Mouse (Mus musculus) v-Abl transformed pro-B cells (cell line): ENCODE results near the gene Catsperd.

Source experiments
- in situ Hi-C, 2 experiments: fragments of 400-800 bp; cut with MboI; formaldehyde crosslinking; loops; one replicate each; pipeline ENCODE4 v1.15.1; 2025; ENCODE audit not compliant: unreplicated experiment in 2 of 2

Catsperd gene

DNA sequence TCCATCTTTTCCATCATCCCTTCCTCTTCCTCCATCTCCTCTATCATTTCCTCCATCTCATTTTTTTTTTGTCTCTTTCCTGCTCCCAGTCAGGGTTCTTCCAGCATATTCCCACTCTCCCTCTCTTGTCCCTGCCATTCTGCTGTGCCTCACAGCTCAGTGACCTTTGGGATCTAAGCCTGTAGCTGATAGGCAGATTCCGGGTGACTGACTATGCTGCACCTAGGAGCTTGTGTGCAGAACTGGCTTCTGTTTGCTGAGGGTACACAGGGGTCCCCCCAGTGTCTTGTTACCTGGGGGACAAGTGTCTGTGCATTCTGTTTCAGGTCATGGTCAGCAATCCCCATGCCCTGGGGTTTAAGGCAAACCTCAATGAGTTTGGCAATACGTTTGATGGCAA, 26.8 kb downstream of the Catsperd start:
- in situ Hi-C loops: loop anchor here in 1 of 2 experiments (5.0 kb wide), 1 partner anchor 87 kb away; no protein-coding TSS in a partner anchor

DNA sequence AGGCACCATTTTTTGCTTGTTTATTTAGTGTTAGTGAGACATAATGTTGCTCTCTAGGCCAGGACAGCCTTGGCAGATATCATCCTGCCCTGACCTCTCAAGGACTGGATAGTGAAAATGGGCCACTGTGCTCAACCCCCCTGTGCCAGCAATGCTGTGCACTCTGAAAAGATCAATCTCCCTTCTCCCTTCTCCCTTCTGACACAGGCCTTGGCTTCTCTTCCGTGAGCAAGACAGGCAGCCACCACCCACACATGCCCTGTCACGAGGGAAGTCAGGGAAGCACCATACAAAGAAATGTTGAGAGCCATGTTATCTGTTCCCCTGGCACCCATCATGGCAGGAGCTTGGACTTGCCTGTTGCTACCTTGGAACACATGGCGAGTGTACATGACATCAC, 27.4 kb downstream of the Catsperd start:
- in situ Hi-C loops: no loop called here

- in situ Hi-C loops: no loop called here
Measured at GRCm38 (mm10) chr17:56656171-56656570, 28.2 kb downstream of the Catsperd start.

DNA sequence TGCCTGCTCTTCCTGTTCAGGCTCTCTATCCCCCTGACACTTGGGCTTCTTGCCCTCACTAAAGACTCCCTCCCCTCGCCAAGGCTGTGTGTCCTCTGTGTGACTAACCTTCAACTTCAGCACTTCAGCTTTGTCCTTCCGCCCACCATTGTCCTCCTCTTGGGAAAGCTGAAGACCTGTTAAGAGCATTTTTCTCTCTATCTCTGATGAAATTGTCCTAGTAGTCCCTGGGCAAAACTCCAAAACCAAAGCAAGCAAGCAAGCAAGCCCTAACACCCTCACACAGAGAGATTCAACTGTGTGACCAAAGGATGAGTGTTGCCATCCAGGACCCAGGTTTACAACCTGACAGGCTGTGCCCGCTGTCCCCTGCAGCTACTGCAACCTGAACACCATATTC, 35.7 kb downstream of the Catsperd start:
- in situ Hi-C loops: loop anchor here in 1 of 2 experiments (5.0 to 10.0 kb wide), 2 partner anchors 46 to 549 kb away; partner anchors contain the start of gene Plin5

DNA sequence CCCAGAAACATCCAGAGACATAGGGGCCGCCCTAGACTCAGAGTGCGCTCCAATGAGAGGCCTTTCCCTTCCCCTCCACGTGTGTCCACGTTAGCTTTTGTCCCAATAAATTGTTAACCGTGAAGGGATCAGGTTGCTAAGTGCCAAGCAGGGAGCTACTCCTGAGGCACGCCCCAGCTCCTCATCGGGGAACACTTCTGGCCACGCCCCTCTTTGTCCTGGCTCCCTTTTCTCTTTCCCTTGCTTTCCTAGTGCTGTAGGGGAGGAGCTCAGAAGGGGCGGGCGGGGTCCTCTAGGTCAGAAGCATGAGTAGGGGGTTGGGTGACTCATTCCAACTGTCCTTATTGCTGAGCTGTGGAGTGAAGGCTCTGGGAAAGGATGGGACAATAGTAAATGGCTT, 36.4 kb downstream of the Catsperd start:
- in situ Hi-C loops: loop anchor here in 1 of 2 experiments (5.0 to 10.0 kb wide), 2 partner anchors 47 to 550 kb away; partner anchors contain the start of gene Plin5

- in situ Hi-C loops: loop anchor here (5.0 to 10.0 kb wide), 4 partner anchors 49 to 552 kb away; partner anchors contain the start of genes Plin5 (in 1 of the 2) and Ptprs (in 1 of the 2)
Measured at GRCm38 (mm10) chr17:56666384-56666783, 38.4 kb downstream of the Catsperd start.

- in situ Hi-C loops: loop anchor here (5.0 to 10.0 kb wide), 4 partner anchors 50 to 553 kb away; partner anchors contain the start of genes Plin5 (in 1 of the 2) and Ptprs (in 1 of the 2)
Measured at GRCm38 (mm10) chr17:56667591-56667990, 39.6 kb downstream of the Catsperd start.

GRCm38 (mm10) chr17:56668384-56669144, 40.6 kb downstream of the Catsperd start:
- in situ Hi-C loops: loop anchor here (5.0 to 10.0 kb wide), 4 partner anchors 51 to 554 kb away; partner anchors contain the start of genes Plin5 (in 1 of the 2) and Ptprs (in 1 of the 2)

- in situ Hi-C loops: loop anchor here (5.0 to 10.0 kb wide), 6 partner anchors 52 to 555 kb away; partner anchors contain the start of genes Dus3l (in 1 of the 2), Plin5 (in 1 of the 2) and Ptprs (in 1 of the 2)
Measured at GRCm38 (mm10) chr17:56669766-56670165, 41.8 kb downstream of the Catsperd start.

DNA sequence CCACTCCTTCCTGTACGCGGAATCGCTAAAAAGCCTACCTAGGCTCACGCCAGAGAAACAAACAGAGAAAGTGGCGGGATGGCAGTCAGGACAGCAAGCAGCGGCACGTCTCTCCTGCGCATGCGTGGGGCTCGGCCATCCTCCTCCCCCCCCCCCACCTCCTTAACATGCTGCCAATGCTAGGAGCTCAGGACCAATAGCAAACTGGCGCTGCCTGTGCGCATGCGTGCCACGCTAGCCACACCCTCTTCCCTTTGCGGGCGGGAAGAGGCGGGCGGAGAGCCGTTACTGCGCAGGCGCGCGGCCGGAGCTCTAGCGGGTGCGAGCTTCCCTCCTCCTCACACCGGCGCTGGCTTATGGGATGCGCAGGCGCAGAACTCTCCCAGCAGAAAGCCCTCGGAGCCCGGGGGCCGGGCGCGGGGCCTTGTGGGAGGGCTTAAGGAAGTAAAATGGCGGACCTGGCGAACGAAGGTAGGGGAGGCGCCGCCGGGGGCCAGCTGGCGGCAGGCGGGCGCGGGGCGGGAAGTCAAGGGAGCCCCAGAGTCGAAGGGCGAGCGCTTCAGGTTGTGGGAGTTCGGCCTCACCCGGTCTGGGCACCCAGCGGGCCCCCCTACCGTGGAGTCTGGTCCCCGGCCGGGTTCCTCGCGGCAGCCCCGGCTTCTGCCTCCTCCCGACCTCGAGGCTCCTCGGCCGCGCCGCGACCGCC, 45.2 kb downstream of the Catsperd start, which contains the start of gene Ranbp3:
Ranbp3 (plus strand) TSS at position 354 of the 706 bp plus-strand sequence.
- in situ Hi-C loops: loop anchor here (5.0 to 10.0 kb wide), 2 partner anchors 92 to 191 kb away; partner anchors contain the start of gene Dus3l (in 1 of the 2)

DNA sequence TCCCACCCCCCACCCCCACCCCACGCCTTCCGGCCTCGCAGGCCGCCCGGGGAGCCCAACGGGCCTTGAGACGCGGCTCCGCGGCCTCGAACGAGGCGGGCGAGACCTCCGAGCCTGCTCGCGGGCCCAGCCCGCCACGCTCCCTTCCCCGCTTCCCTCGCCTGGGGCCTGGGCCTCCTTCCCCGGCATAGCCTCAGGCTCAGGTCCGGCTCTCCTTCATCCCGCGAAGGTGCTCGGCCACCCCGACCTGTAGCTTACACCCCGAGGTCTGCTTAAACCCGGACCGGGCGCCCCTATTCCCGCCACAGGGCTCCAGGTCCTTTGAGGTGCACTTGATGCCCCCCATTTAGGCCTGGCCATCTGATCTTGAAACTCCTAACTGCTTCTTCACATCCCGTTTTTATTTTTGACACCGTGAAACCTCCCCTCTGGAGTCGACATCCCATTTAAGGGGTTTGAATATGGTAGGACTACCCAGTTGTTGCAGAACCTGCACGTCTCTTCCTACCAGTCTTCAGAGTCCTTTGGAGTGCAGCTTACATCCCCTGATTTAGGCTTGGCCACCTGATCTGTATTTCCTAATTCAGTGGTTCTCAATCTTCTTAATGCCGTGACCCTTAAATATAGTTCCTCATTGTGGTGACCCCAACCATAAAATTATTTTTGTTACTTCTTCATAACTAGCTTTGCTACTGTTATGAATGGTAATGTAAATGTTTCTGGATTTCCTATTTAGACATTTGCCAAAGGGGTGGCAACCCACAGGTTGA, 45.9 kb downstream of the Catsperd start:
- in situ Hi-C loops: loop anchor here (5.0 to 10.0 kb wide), 2 partner anchors 91 to 192 kb away; partner anchors contain the start of gene Dus3l (in 1 of the 2)

GRCm38 (mm10) chr17:56681791-56682190, 53.8 kb downstream of the Catsperd start:
- in situ Hi-C loops: no loop called here

GRCm38 (mm10) chr17:56682880-56683279, 54.9 kb downstream of the Catsperd start:
- in situ Hi-C loops: no loop called here

DNA sequence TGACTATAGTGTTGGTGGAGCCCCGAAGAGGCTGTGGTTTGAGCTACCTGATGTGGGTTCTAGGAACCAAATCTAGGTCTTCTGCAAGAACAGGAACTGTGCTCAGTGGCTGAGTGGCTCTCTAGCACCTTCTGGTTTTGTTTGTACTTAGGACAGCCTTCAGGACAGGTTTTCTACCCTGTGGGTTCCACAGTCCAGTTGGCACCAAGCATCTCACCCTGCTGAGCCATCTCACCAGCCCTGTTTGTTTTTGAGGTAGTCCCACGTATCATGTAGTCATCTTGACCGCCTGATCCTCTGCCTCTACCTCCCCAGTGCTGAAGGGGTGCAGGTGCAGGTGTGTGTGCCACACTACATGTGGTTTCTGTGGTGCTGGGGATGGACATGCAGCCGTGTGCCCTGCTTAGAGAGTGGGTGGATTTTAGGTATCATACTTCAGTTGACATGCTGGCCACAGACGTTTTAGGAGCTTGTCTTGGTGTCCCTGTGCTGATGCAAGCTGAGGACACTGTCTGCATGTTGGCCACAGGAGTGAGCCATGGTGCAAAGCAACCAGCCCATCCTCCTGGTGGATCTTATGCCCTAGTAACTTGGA, 55.7 kb downstream of the Catsperd start:
- in situ Hi-C loops: no loop called here

DNA sequence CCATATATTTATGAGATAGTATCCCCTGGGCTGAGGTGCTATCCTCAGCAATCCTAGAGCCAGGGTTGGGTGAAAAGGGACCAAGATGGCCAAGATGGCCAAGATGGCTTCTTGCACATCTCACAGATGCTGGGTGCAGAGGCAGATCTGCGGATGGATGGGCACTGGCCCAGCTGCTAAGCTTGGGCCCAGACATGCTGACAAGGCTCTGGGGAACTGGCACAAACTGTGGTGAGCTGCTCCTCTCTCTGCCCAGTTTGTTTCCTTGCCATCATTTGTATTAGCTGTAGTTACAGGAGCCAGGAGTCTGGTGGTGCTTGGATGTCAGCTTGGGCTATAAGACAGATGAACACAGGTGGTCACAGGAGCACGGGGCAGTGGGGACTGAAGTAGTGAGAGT, 56.7 kb downstream of the Catsperd start:
- in situ Hi-C loops: no loop called here

GRCm38 (mm10) chr17:56686801-56687200, 58.9 kb downstream of the Catsperd start:
- in situ Hi-C loops: no loop called here

DNA sequence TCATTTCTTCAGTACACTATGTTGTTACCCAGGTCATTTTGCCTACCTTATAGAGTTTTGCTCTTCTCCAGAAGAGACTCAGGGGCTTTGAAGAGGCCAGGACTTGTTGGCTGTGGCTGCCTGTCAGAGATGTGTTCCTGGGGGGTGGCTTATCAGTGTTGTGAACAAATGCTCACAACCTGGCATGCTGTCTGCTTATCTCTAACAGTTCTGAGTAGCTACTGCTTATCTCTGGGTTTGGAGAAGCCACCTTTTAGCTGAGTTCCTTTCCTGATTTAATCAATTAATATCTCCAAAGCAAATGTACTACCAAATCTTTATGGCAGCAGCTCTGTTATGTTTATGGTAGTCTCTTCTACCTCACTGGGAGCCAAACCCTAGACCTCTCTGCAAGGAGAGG, 60.1 kb downstream of the Catsperd start:
- in situ Hi-C loops: no loop called here

GRCm38 (mm10) chr17:56688689-56689088, 60.7 kb downstream of the Catsperd start:
- in situ Hi-C loops: no loop called here

GRCm38 (mm10) chr17:56693395-56693794, 65.5 kb downstream of the Catsperd start:
- in situ Hi-C loops: no loop called here

DNA sequence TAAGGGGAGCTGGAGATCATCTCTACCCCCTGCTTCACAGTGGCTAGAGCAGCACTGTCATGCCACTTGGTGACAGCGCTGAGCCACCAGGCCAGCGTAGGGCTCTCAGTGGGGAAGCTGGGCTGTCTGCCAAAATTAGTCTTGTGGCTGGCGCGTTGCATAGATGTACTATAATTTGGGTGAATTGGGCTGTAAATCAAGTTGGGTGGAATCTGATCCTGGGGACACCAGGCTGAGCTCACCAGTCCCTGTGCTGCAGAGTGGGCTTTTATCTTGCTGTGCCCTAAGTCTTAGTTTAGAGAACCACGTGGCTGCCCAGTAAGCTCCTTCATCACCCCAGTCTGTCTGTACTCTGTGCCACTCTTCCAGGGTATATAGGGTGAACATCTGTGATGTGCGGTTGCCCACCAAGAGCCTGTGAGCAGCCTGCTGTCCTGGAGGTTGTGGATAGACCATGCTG, 65.9 kb downstream of the Catsperd start:
- in situ Hi-C loops: no loop called here
